Mouse (Mus musculus) cortical plate, adult 2 months (tissue): ENCODE results near the gene Adra2c.

ENCODE experiments used
- CTCF ChIP-seq: fragments of 200-500 bp; IDR thresholded peaks from 2 replicates; pipeline ENCODE4 v1.5.1; 2011; ENCODE audit warnings: mild to moderate bottlenecking, control low read depth, low read length; ENCODE audit not compliant: insufficient read depth; ENCODE audit errors: extremely low read depth
- POLR2A ChIP-seq: fragments of 200-500 bp; IDR thresholded peaks from 2 replicates; pipeline ENCODE4 v1.6.1; 2011; ENCODE audit warnings: mild to moderate bottlenecking, low read length, control low read depth; ENCODE audit not compliant: insufficient read depth; ENCODE audit errors: extremely low read depth

DNA sequence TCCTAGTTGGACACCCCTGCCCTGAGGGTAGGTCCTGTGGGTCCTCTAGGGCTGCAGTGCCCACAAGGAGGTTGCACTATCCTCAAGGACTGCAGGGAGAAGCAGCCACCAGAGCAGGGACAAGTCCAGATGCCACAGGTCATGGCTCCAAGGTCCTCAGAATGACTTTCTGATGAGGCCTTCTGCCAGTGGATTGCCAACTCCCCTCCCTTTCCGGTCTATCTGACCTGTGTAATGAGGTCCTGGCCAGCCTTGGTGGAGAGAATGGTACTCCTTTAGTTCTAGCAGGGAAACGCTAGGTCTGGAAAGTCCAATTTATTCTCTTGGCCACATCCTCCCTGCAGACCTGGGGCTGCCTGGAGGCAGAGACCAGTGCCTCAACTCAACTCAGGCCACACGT, at the start of gene Adra2c:
- no peak for TF ChIP-seq POLR2A
- TF ChIP-seq CTCF, result no peak
